Mouse (Mus musculus) intestine, postnatal 0 days (tissue): ENCODE results near the gene Rps4x. TPM values are rescaled to one million over a fixed set of nuclear protein-coding genes. Genes with fewer than 3 reads are reported as not detected.

Experiments
- ATAC-seq: fragments of 200-750 bp; cut with Nextera tagmentation; 2 replicates; pipeline ENCODE4 v1.8.0; 2017; ENCODE audit warnings: mild to moderate bottlenecking, moderate TSS enrichment, moderate library complexity
- H3K27ac ChIP-seq: fragments of 300-500 bp; sonication (generic); 2 replicates; pipeline ENCODE4 v1.5.1; 2014; ENCODE audit warnings: mild to moderate bottlenecking, low read depth, low read length, moderate library complexity
- H3K27me3 ChIP-seq: fragments of 300-500 bp; sonication (generic); replicated peaks from 2 replicates; pipeline ENCODE4 v1.6.1; 2014; ENCODE audit warnings: low read length, mixed read lengths; ENCODE audit not compliant: control insufficient read depth, insufficient read depth
- H3K36me3 ChIP-seq: fragments of 300-500 bp; sonication (generic); 2 replicates; pipeline ENCODE4 v1.6.1; 2014; ENCODE audit warnings: mild to moderate bottlenecking, moderate library complexity; ENCODE audit not compliant: control insufficient read depth, insufficient read depth
- H3K4me1 ChIP-seq: fragments of 300-500 bp; sonication (generic); replicated peaks from 2 replicates; pipeline ENCODE4 v1.6.1; 2014; ENCODE audit warnings: antibody characterized with exemption, low read length, mixed read lengths; ENCODE audit not compliant: control insufficient read depth, insufficient read depth
- H3K4me2 ChIP-seq: fragments of 300-500 bp; sonication (generic); replicated peaks from 2 replicates; pipeline ENCODE4 v1.6.1; 2014; ENCODE audit warnings: low read depth, mild to moderate bottlenecking, moderate library complexity
- H3K4me3 ChIP-seq: fragments of 300-500 bp; sonication (generic); 2 replicates; pipeline ENCODE4 v1.5.1; 2014; ENCODE audit warnings: low read depth, low read length
- H3K9ac ChIP-seq: fragments of 300-500 bp; sonication (generic); 2 replicates; pipeline ENCODE4 v1.6.1; 2014; ENCODE audit warnings: mild to moderate bottlenecking, low read depth, low read length
- H3K9me3 ChIP-seq: fragments of 300-500 bp; sonication (generic); 2 replicates; pipeline ENCODE4 v1.6.1; 2016; ENCODE audit warnings: mixed run types; ENCODE audit not compliant: control insufficient read depth
- CTCF ChIP-seq: sonication (generic); IDR thresholded peaks from 2 replicates; pipeline ENCODE4 v1.5.1; 2016; ENCODE audit warnings: low read depth, mild to moderate bottlenecking, control low read depth, antibody characterized with exemption, moderate library complexity
- WGBS: fragments of 180-500 bp; shearing (Covaris S2); extraction: QIAGEN DNeasy Blood & Tissue Kit; methylation state at CpG from one replicate; pipeline ENCODE4 v1.1.7; 2014; 5-methylcytosine and 5-hydroxymethylcytosine counted together
- polyA plus RNA-seq: library from polyadenylated mRNA; unstranded; fragments of >200 nt; fragmentation: Nextera tagmentation; extraction: Ambion mirVana; gene quantifications from 2 replicates; pipeline ENCODE4 v1.2.1, GENCODE M21; 2015

Rps4x gene
- polyA plus RNA-seq, 1 experiment from 2014 or later = 448 TPM

DNA sequence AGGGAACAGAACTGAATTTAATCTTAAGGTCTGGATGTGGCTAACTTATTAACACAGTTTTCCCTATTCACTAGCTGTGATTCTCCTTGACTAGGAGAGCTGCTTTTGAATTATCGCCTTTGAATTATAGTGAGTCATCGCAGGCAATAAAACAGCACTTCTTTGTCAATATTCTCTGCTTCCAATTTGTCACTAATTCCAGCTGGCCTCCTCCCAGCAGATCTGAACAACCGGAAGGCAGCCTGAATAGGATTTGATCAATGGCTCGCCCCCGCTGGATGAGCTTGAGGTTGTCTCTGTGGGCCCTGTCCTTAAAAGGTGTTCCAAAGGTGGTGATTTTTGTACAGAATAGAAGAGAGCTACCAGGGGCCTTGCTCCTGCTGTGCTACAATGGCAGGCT, 22.7 kb downstream of the Rps4x start:
- no peak overlapping the region for H3K9ac ChIP-seq
- no peak overlapping the region for H3K4me2 ChIP-seq
- 52% methylated on average over 5 of the region's 5 CpGs for WGBS
- H3K27ac ChIP-seq = no peak overlapping the region
- no peak for TF ChIP-seq CTCF
- H3K4me1 ChIP-seq = no peaks in the 10 kb centered on the region
- no peaks in the 10 kb centered on the region for H3K27me3 ChIP-seq
- no peak for ATAC-seq
- no peaks in the 10 kb centered on the region for H3K9me3 ChIP-seq
- no peak overlapping the region for H3K4me3 ChIP-seq
- no peaks in the 10 kb centered on the region for H3K36me3 ChIP-seq

DNA sequence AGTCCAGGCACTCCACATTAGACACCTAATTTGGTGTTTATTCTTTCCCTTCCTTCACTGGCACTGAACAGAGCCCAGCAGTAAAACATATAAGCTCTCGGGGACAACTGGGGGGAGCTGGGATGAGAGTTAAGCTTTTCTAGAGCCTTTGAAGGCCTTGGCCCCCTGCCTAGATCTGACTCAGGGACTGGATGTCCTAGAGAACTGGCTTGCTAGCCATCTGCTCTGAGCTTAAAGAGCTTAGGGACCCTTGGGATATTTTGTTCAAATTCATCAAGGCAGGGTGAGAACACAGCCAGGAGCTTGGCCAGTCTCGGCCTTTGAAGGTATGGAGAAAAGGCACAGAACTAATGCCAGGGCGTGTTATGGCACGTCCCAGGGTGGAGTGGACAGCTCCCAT, 25.7 kb downstream of the Rps4x start:
- Histone ChIP-seq H3K27me3 (no peaks in the 10 kb centered on the region), H3K4me3 (no peak overlapping the region), H3K9me3 (no peaks in the 10 kb centered on the region), H3K4me2 (no peak overlapping the region), H3K4me1 (no peaks in the 10 kb centered on the region), H3K9ac (no peak overlapping the region), H3K27ac (no peak overlapping the region), H3K36me3 (no peaks in the 10 kb centered on the region)
- WGBS = 79% methylated on average over 4 of the region's 4 CpGs
- no peak for TF ChIP-seq CTCF
- no peak for ATAC-seq

DNA sequence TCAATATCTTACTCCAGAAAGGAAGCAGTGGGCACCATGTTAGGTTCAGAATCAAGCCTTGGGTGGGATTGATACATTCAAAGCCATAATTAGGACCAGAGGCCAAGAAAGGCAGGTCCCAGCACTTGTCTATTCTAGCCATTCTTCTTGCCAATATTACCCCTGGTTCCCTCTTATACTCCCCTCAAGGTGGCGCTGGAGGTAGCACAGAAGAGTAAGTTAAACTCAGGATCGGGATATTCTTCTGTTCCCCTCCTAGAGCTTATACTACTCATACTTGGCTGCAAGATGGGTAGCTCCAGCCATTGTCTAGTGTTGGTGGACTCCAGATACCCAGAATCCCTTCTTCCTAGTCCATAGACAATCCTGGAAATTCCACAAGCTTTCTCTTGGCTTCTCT, 26.1 kb downstream of the Rps4x start:
- no peak overlapping the region for H3K4me2 ChIP-seq
- WGBS = 36% methylated on average over 2 of the region's 2 CpGs
- no peak overlapping the region for H3K4me3 ChIP-seq
- no peak for ATAC-seq
- no peaks in the 10 kb centered on the region for H3K27me3 ChIP-seq
- no peaks in the 10 kb centered on the region for H3K4me1 ChIP-seq
- no peak overlapping the region for H3K9ac ChIP-seq
- no peak overlapping the region for H3K27ac ChIP-seq
- TF ChIP-seq CTCF = peak; percentile 46
- no peaks in the 10 kb centered on the region for H3K9me3 ChIP-seq
- no peaks in the 10 kb centered on the region for H3K36me3 ChIP-seq

DNA sequence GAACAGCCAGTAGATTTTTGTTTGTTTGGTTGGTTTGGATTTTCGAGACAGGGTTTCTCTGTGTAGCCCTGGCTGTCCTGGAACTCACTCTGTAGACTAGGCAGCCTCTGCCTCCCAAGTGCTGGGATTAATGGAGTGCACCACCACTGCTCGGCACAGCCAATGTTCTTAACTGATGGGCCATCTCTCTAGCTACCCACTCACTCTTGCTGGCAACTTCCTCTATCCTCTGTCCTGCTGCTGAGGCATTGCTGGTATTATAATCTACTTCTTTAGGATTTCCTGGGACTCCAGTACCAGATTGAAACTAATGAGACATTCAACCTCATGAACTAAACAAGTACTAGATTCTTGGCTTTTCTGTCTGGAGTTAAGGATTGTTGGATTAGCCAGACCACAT, 28.7 kb downstream of the Rps4x start:
- Histone ChIP-seq H3K4me3 (no peak overlapping the region), H3K27ac (no peak overlapping the region), H3K4me1 (no peaks in the 10 kb centered on the region), H3K36me3 (no peaks in the 10 kb centered on the region), H3K9me3 (no peaks in the 10 kb centered on the region), H3K9ac (no peak overlapping the region), H3K4me2 (no peak overlapping the region), H3K27me3 (no peaks in the 10 kb centered on the region)
- TF ChIP-seq CTCF = no peak
- no peak for ATAC-seq
- WGBS = 62% methylated on average over 2 of the region's 2 CpGs

DNA sequence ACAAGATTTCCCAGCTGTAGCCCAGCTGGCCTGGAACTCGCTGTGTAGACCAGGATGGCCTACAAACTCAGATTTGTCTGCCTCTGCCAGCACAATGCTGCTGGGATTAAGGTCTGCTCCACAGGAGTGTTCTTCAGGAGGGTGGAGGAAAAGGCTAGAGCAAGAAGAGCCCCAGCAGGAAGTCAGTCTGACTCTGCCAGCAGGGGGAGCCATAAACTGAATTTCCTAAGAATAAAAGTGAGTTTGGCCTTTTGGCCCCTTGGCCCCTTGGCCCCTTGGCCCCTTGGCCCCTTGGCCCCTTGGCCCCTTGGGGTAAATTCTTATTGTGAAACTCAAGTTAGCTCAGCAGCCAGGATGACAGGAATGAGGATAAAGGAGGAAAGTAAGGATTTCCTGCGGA, 29.4 kb downstream of the Rps4x start:
- Histone ChIP-seq H3K27me3 (no peaks in the 10 kb centered on the region), H3K4me1 (no peaks in the 10 kb centered on the region), H3K9ac (no peak overlapping the region), H3K9me3 (no peaks in the 10 kb centered on the region), H3K36me3 (no peaks in the 10 kb centered on the region), H3K27ac (no peak overlapping the region), H3K4me3 (no peak overlapping the region), H3K4me2 (no peak overlapping the region)
- ATAC-seq = no peak
- 45% methylated on average over 2 of the region's 2 CpGs for WGBS
- peak; percentile 61 for TF ChIP-seq CTCF

DNA sequence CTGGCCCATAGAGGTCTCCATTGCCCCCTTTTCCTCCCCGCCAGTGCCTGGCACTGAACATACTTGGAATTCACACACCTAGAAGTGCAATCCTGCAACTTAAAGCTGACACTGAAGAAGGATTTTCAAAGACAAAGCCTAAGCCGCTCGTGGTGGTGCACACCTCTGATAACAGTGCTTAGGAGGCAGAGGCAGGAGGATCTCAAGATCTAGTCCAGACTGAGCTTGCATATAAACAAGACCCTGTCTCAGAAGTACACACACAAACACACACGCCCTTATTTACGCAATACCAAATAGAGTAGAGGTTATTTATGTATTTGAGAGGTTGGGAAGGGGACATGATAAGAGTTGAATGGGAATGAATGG, 31.8 kb downstream of the Rps4x start:
- Histone ChIP-seq H3K4me3 (peak overlapping the region; percentile 47), H3K4me1 (no peaks in the 10 kb centered on the region), H3K27me3 (no peaks in the 10 kb centered on the region), H3K4me2 (peak overlapping the region; percentile 39), H3K9ac (no peak overlapping the region), H3K9me3 (no peaks in the 10 kb centered on the region), H3K36me3 (no peaks in the 10 kb centered on the region), H3K27ac (peak overlapping the region; percentile 65)
- 54% methylated on average over 5 of the region's 5 CpGs for WGBS
- peak; percentile 46 for TF ChIP-seq CTCF
- no peak for ATAC-seq

DNA sequence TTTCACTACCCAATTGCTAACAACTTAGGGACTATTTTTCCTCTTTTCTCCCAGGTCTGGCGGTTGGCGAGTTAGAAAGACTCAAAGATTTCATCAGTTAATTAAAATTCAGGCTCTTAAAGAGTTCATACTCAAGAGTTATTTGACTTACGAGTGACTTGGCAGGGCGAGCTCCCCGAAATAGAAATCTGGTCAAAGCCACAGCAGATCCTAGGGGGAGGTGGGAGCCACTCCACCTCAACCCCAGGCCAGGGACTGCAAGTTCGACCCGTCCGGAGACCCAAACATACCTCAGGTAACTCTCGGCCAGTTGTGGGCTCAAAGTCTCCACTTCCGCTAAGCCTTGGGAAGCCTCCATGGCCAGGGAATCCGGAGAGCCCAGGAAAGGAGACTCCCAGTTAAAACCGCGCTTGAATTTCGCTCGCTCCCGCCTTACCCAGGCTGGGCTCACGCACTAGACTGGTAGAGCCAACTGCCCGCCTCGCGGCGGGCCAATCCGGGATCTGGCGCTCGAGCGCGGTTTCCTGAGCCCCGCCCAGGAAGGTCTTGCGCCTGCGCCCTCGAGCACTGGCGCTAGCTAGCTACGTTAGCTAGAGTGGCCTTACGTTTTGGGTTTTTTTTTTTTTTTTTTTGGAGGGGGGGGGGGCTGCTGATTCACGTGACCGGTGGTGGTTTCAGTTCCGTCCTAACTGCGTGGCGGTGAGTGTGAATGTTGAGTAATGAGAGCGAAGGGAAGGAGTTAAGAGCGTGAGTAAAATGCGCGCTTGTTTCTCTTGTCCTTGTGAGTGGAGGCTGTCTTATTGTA, 32.4 kb downstream of the Rps4x start, which contains the start of gene Ercc6l:
Gene Ercc6l (minus strand): TSS at position 474 of the 805 bp plus-strand sequence.
- H3K9ac ChIP-seq = peak within 1 kb of the TSS; percentile 45; the same call in 1 of the 2 replicates
- no peaks in the 10 kb centered on the region for H3K9me3 ChIP-seq
- WGBS = 14% methylated on average over 42 of the region's 42 CpGs
- H3K36me3 ChIP-seq = no peaks in the 10 kb centered on the region
- H3K4me2 ChIP-seq = peak within 1 kb of the TSS; percentile 61
- H3K4me3 ChIP-seq = peak within 1 kb of the TSS; percentile 47
- peak; percentile 98 for ATAC-seq
- no peak for TF ChIP-seq CTCF
- no peaks in the 10 kb centered on the region for H3K27me3 ChIP-seq
- H3K27ac ChIP-seq = peak within 1 kb of the TSS; percentile 65
- no peaks in the 10 kb centered on the region for H3K4me1 ChIP-seq
